Mouse (Mus musculus): ENCODE measurements around the gene Ewsr1.

The Ewsr1 gene

GRCm38 (mm10) chr11:5059230-5059629 lies 39.8 kb downstream of the Ewsr1 start:
- no peak for DNase-seq (ENCODE audit: extremely low spot score, low read depth, low spot score)

DNA sequence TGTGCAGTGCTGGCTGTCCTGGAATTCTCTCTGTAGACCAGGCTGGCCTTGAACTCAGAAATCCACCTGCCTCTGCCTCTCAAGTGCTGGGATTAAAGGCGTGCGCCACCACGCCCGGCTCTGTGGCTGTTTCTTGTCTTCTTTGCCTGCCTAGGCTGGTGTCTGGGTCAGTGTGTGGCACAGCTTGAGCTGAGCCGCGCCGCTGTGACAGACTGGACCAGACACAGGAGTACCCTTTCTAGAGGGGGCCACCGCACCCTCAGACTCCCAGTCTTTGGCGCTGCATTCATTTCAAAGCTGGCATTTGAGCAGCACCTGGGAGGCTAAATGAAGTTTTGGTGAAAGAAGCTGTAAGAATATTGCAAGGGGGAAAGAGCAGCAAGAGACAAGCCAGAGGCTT lies 40.3 kb downstream of the Ewsr1 start:
- no peak for DNase-seq (ENCODE audit: extremely low spot score, low read depth, low spot score)

DNA sequence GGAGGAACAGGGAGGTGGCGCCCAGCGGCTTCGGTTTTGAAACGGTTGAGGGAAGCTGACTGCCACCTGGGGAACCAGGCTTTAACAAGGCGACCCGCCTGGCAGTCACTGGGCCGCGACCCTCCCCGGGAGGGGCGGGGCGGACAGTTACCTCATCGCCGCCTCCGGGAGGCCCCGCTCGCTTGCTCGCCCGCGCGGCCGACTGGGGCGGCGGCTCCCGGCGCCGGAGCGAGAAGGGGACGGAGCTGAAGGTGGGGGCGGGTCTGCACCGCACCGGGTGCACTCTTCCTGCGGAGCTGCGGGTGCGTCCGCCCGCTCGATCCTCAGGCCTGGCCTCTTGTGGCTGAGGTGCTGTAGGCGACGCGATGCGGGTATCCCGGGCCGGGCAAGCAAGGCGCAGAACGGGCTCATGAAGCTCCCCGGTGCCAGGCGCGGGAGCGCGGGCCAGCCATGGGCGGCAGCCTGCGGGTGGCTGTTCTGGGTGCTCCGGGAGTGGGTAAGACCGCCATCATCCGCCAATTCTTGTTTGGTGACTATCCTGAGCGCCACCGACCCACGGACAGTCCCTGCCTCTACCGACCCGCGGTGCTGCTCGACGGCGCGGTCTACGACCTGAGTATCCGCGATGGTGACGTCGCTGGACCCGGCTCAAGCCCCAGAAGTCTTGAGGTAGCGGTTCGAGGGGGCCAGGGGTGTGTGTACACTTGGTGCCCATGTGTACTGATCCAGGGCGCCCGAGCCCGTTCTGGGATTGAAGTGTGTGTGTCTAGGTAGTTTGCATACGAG lies 41.0 kb downstream of the Ewsr1 start, which contains the start of gene Rasl10a:
Rasl10a (plus strand) TSS at position 273 of the 786 bp plus-strand sequence.
- no peak for DNase-seq (ENCODE audit: extremely low spot score, low read depth, low spot score)

GRCm38 (mm10) chr11:5057541-5057855 lies 41.6 kb downstream of the Ewsr1 start:
- no peak for DNase-seq (ENCODE audit: extremely low spot score, low read depth, low spot score)

GRCm38 (mm10) chr11:5057064-5057463 lies 42.0 kb downstream of the Ewsr1 start:
- DNase-seq (ENCODE audit: extremely low spot score, low read depth, low spot score): no peak

DNA sequence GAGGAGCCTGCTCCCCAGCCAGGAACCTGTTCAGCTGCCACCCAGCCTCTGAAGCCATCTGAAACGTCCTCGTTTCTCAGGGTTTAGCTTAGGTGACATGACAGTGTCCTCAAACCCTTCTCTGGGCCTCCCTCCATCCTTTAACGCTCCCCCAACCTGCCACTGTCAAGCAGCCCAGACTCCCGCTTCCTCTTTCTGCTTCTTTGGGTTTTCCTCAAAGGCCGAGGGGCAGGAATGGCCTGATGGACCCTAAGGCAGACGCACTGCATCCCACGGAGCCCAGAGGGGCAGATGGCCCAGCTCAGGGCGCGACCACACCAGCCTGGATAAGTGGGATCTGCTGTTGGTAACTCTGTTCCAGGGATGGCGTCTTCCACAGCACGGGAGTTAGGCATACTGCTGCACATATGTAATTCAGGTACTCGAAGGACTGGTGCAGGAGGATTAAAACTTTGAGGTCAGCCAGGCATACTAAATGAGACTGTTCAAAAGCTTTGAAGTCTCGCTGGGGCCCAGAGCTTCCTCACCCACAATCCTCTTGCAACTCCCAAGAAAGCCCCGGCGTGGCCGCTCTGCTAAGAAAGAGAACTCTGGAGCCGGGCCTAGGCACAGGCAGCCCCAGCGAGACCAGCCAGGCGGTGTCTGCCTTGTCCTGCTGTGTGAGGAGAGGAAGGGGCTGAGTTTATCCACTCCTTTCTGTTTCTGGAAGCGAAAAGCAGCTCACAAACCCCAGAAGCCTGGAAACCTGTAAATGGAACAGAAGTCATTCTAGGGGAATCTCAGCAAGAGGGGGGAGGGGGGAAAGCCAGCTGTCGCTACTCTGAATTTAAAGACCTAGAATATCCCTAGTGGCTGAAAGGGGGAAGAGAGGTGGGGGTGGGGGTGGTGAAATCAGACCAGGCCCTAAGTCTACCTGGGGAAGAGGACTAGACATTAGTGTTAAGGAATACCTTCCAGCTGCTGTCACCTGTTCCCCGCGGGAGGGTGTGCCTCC lies 42.8 kb downstream of the Ewsr1 start:
- no peak for DNase-seq (ENCODE audit: extremely low spot score, low read depth, low spot score)

GRCm38 (mm10) chr11:5054874-5055273 lies 44.2 kb downstream of the Ewsr1 start:
- DNase-seq (ENCODE audit: extremely low spot score, low read depth, low spot score): no peak

DNA sequence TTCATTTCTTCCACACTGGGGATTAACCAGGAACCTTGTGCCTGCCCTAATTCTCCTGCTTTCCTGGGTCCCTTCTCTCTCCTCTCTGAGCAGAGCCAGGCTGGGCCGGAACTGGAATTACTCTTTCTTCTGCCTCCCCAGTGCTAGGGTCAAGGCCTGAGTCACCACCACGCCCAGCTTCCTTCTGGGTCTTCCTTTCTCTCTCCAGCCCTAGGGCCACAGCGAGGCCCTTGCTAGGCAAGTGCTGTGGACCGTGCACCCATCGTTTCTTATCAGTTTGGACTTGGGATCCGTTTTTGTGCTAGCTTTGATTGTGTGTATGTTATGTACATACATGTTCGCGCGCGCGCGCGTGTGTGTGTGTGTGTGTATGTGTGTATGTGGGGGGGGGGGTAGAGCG lies 44.9 kb downstream of the Ewsr1 start:
- no peak for DNase-seq (ENCODE audit: extremely low spot score, low read depth, low spot score)

- no peak for DNase-seq (ENCODE audit: extremely low spot score, low read depth, low spot score)
Measured at GRCm38 (mm10) chr11:5052200-5052854, 46.7 kb downstream of the Ewsr1 start.

DNA sequence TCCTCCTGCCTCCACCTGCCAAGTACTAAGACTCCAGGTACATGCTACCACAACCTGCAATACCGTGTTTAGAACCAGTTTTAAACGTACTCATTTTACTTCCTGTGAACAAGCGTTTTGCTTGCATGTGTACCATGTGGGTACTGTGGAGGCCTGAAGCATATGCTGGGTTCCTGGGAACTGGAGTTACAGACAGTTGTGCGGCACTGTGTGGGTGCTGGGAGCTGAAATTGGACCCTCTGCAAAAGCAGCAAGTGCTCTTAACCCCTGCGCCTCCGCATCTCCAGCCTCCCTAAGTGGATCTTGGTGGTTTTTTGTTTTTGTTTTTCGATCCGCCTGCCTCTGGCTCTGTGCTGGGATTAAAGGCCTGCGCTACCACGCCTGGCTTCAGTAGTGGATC lies 47.4 kb downstream of the Ewsr1 start:
- DNase-seq (ENCODE audit: extremely low spot score, low read depth, low spot score): no peak

GRCm38 (mm10) chr11:5046321-5046926 lies 52.6 kb downstream of the Ewsr1 start:
- DNase-seq (ENCODE audit: extremely low spot score, low read depth, low spot score): no peak

DNA sequence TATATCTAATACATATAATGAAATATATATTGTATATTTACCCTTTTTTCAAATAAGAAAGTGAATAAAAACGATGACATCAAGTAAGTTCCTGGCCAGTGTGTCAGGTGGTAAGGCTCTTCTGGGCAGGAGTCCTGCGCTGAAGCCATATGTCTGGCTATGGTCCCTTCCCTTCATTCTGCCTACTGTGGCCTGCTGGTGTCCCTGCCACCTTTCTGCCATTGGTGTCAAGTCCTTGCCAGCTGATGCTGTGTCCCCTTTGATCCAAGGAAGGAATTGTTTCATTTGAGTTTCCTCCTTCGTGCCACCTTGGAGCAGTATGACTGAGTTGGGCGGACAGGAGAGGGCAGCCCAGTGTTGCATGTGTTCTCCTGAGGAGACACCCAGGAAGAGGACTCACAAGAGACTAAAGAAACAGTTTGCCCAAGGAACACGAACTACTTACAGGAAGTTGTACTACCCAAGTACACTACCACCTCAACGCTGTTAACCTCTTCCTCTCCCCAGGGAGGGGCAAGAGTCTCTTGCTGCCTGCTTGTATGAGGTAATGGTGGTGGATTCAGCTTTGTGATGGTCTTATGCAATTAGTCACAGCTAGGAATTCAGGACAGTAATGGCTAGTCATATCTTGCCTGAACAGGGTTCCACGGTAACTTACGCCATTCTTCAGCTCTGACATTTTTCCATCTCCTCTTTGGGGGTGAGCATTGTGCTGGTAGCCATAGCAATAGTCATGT lies 56.3 kb downstream of the Ewsr1 start:
- DNase-seq (ENCODE audit: extremely low spot score, low read depth, low spot score): no peak

GRCm38 (mm10) chr11:5041144-5041780 lies 57.8 kb downstream of the Ewsr1 start:
- DNase-seq (ENCODE audit: extremely low spot score, low read depth, low spot score): no peak

DNA sequence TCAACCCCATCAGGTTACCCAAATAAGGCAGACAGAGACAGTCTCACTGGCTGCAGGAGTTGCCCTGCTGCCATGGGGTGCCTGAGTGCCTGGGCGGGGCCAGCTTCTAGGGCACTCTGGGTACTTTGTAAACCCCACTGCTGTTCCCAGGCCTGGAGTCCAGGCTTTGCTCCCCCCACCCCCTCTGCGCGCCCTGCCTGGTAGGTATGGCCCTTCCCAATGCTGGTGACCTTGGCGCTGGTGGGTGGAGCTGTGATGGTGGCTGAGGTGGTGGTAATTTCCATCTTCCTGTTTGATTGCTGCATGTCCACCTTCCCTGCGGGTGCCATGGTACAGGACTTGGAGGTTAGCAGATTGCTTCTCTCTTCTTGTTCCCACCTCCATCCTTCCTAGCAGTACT lies 58.5 kb downstream of the Ewsr1 start:
- no peak for DNase-seq (ENCODE audit: extremely low spot score, low read depth, low spot score)

- no peak for DNase-seq (ENCODE audit: extremely low spot score, low read depth, low spot score)
Measured at GRCm38 (mm10) chr11:5037146-5037854, 61.8 kb downstream of the Ewsr1 start.

GRCm38 (mm10) chr11:5035421-5035820 lies 63.6 kb downstream of the Ewsr1 start:
- DNase-seq (ENCODE audit: extremely low spot score, low read depth, low spot score): no peak

DNA sequence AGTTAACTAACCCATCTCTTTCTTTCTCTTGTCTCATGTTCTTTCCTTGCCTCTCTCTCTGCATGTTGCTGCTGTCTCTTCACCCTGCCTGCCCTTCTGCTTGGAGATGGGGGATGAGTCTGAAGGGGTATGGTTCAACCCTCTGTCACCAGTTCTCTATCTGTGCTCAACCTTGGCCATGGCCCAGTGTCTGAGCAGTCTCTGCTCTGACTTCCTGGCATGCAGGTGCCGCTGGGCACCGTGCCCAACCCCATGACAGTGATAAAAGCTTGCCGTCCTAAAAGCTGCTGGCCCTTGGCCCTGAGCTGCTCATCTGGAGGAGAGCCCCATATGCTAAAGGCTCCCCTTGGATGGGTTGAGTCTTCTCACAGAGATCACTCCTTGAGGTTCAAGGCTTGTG lies 65.9 kb downstream of the Ewsr1 start:
- no peak for DNase-seq (ENCODE audit: extremely low spot score, low read depth, low spot score)

GRCm38 (mm10) chr11:5032706-5033105 lies 66.4 kb downstream of the Ewsr1 start:
- DNase-seq (ENCODE audit: extremely low spot score, low read depth, low spot score): no peak

- no peak for DNase-seq (ENCODE audit: extremely low spot score, low read depth, low spot score)
Measured at GRCm38 (mm10) chr11:5028228-5028627, 70.8 kb downstream of the Ewsr1 start.
